Mouse (Mus musculus) kidney, embryonic 14.5 days (tissue): ENCODE data around the gene Polr3g. TPM values are rescaled to one million over a fixed set of nuclear protein-coding genes. Genes with fewer than 3 reads are reported as not detected.
"Not testable (repeated sequence)": the region's sequence is repeated elsewhere in the genome, so short reads cannot be mapped to it uniquely, and the experiment has no call there.

ENCODE experiments used
- ATAC-seq: fragments of 200-750 bp; cut with Nextera tagmentation; 2 replicates; pipeline ENCODE4 v1.8.0; 2017; ENCODE audit warnings: moderate number of reproducible peaks, mild to moderate bottlenecking, moderate TSS enrichment, moderate library complexity; ENCODE audit not compliant: low FRiP score, low TSS enrichment
- H3K27ac ChIP-seq: fragments of 300-500 bp; sonication (generic); 2 replicates; pipeline ENCODE4 v1.5.1; 2014; ENCODE audit warnings: low read depth, mild to moderate bottlenecking, low read length, moderate library complexity, mixed read lengths
- H3K27me3 ChIP-seq: fragments of 300-500 bp; sonication (generic); 2 replicates; pipeline ENCODE4 v1.6.1; 2014; ENCODE audit warnings: mild to moderate bottlenecking, low read length; ENCODE audit not compliant: control insufficient read depth, insufficient read depth
- H3K36me3 ChIP-seq: fragments of 300-500 bp; sonication (generic); 2 replicates; pipeline ENCODE4 v1.6.1; 2014; ENCODE audit warnings: low read length, mixed read lengths; ENCODE audit not compliant: control insufficient read depth, insufficient read depth
- H3K4me1 ChIP-seq: fragments of 300-500 bp; sonication (generic); 2 replicates; pipeline ENCODE4 v1.6.1; 2014; ENCODE audit warnings: low read length, mixed read lengths; ENCODE audit not compliant: control insufficient read depth, insufficient read depth
- H3K4me2 ChIP-seq: fragments of 300-500 bp; sonication (generic); replicated peaks from 2 replicates; pipeline ENCODE4 v1.6.1; 2014; ENCODE audit warnings: low read depth, mild to moderate bottlenecking, low read length
- H3K4me3 ChIP-seq: fragments of 300-500 bp; sonication (generic); 2 replicates; pipeline ENCODE4 v1.5.1; 2014; ENCODE audit warnings: mild to moderate bottlenecking, low read length
- H3K9ac ChIP-seq: fragments of 300-500 bp; sonication (generic); 2 replicates; pipeline ENCODE4 v1.6.1; 2014; ENCODE audit warnings: low read depth, mild to moderate bottlenecking, low read length, moderate library complexity
- H3K9me3 ChIP-seq: fragments of 300-500 bp; sonication (generic); 2 replicates; pipeline ENCODE4 v1.6.1; 2016; ENCODE audit warnings: low read length; ENCODE audit not compliant: control insufficient read depth
- WGBS: fragments of 180-500 bp; shearing (Covaris S2); extraction: QIAGEN DNeasy Blood & Tissue Kit; methylation state at CpG from one replicate; pipeline ENCODE4 v1.1.7; 2014; 5-methylcytosine and 5-hydroxymethylcytosine counted together
- polyA plus RNA-seq: library from polyadenylated mRNA; unstranded; fragments of >200 nt; fragmentation: Nextera tagmentation; extraction: Ambion mirVana; gene quantifications from 2 replicates; pipeline ENCODE4 v1.2.1, GENCODE M21; 2014

The Polr3g gene
- polyA plus RNA-seq, 1 experiment from 2014 or later = 15.0 TPM

GRCm38 (mm10) chr13:81730362-81730761 lies 19.5 kb upstream of the Polr3g start:
- no peak for ATAC-seq
- Histone ChIP-seq H3K9ac (no peak overlapping the region), H3K4me1 (no peaks in the 10 kb centered on the region), H3K27ac (no peak overlapping the region), H3K4me3 (no peak overlapping the region), H3K36me3 (no peaks in the 10 kb centered on the region), H3K27me3 (no peaks in the 10 kb centered on the region), H3K9me3 (no peaks in the 10 kb centered on the region), H3K4me2 (no peak overlapping the region)
- 77% methylated on average over 1 of the region's 1 CpGs for WGBS

- Histone ChIP-seq H3K27me3 (no peaks in the 10 kb centered on the region), H3K9ac (no peak overlapping the region), H3K9me3 (no peaks in the 10 kb centered on the region), H3K4me2 (no peak overlapping the region), H3K4me1 (no peaks in the 10 kb centered on the region), H3K36me3 (no peaks in the 10 kb centered on the region), H3K4me3 (no peak overlapping the region), H3K27ac (no peak overlapping the region)
- WGBS = 64% methylated on average over 4 of the region's 4 CpGs
- ATAC-seq = no peak
Observed at GRCm38 (mm10) chr13:81729102-81729501, 18.3 kb upstream of the Polr3g start.

GRCm38 (mm10) chr13:81728141-81728540 lies 17.3 kb upstream of the Polr3g start:
- H3K4me1 ChIP-seq, H3K9ac ChIP-seq, H3K36me3 ChIP-seq, ATAC-seq, H3K4me2 ChIP-seq, H3K27ac ChIP-seq, H3K9me3 ChIP-seq, H3K4me3 ChIP-seq, H3K27me3 ChIP-seq: not testable (repeated sequence)
- 62% methylated on average over 12 of the region's 12 CpGs for WGBS

GRCm38 (mm10) chr13:81713896-81714295 lies 3.1 kb upstream of the Polr3g start:
- 94% methylated on average over 1 of the region's 1 CpGs for WGBS
- Histone ChIP-seq H3K9ac (no peak overlapping the region), H3K27me3 (no peaks in the 10 kb centered on the region), H3K4me1 (no peaks in the 10 kb centered on the region; the same call in 1 of the 2 replicates), H3K36me3 (no peaks in the 10 kb centered on the region), H3K9me3 (no peaks in the 10 kb centered on the region), H3K27ac (no peak overlapping the region), H3K4me3 (no peak overlapping the region), H3K4me2 (no peak overlapping the region)
- ATAC-seq = no peak

GRCm38 (mm10) chr13:81711546-81712371 lies 946 bp upstream of the Polr3g start:
- Histone ChIP-seq H3K36me3 (no peaks in the 10 kb centered on the region), H3K27ac (peak overlapping the region; percentile 73; the same call in 1 of the 2 replicates), H3K9me3 (no peaks in the 10 kb centered on the region), H3K4me3 (peak overlapping the region; percentile 78), H3K27me3 (no peaks in the 10 kb centered on the region), H3K9ac (peak overlapping the region; percentile 62), H3K4me1 (no peaks in the 10 kb centered on the region; the same call in 1 of the 2 replicates), H3K4me2 (peak overlapping the region; percentile 97)
- ATAC-seq = peak; percentile 65
- WGBS = 1% methylated on average over 42 of the region's 42 CpGs

- Histone ChIP-seq H3K27ac (0 out of 2 replicates have a peak overlapping the region, but pooled peaks have one; percentile 38), H3K4me2 (peak overlapping the region; percentile 97), H3K36me3 (no peaks in the 10 kb centered on the region), H3K4me3 (peak overlapping the region; percentile 78), H3K27me3 (no peaks in the 10 kb centered on the region), H3K4me1 (no peaks in the 10 kb centered on the region; the same call in 1 of the 2 replicates), H3K9ac (peak overlapping the region; percentile 62), H3K9me3 (no peaks in the 10 kb centered on the region)
- ATAC-seq = no peak
- WGBS = under 1% methylated on average over 7 of the region's 7 CpGs
Observed at GRCm38 (mm10) chr13:81710266-81710665, 547 bp downstream of the Polr3g start.

- H3K36me3 ChIP-seq = no peaks in the 10 kb centered on the region
- H3K27ac ChIP-seq = no peak overlapping the region
- peak overlapping the region; percentile 62; the same call in 1 of the 2 replicates for H3K9ac ChIP-seq
- H3K4me2 ChIP-seq = peak overlapping the region; percentile 97
- no peaks in the 10 kb centered on the region for H3K9me3 ChIP-seq
- 36% methylated on average over 4 of the region's 4 CpGs for WGBS
- H3K27me3 ChIP-seq = no peaks in the 10 kb centered on the region
- H3K4me1 ChIP-seq = no peaks in the 10 kb centered on the region; the same call in 1 of the 2 replicates
- peak overlapping the region; percentile 78 for H3K4me3 ChIP-seq
- no peak for ATAC-seq
Observed at GRCm38 (mm10) chr13:81709805-81710204, 1.0 kb downstream of the Polr3g start.

- no peak overlapping the region for H3K4me2 ChIP-seq
- H3K27ac ChIP-seq = no peak overlapping the region
- H3K9me3 ChIP-seq = no peaks in the 10 kb centered on the region
- no peak overlapping the region for H3K4me3 ChIP-seq
- no peak overlapping the region for H3K9ac ChIP-seq
- no peaks in the 10 kb centered on the region; the same call in 1 of the 2 replicates for H3K4me1 ChIP-seq
- no peaks in the 10 kb centered on the region for H3K27me3 ChIP-seq
- no peak for ATAC-seq
- WGBS = 95% methylated on average over 5 of the region's 5 CpGs
- H3K36me3 ChIP-seq = no peaks in the 10 kb centered on the region
Observed at GRCm38 (mm10) chr13:81706311-81706710, 4.5 kb downstream of the Polr3g start.

- no peak for ATAC-seq
- H3K27ac ChIP-seq = no peak overlapping the region
- 85% methylated on average over 9 of the region's 9 CpGs for WGBS
Observed at GRCm38 (mm10) chr13:81703621-81704020, 7.2 kb downstream of the Polr3g start.

More at GRCm38 (mm10) chr13:81703621-81704020, 7.2 kb downstream of the Polr3g start:
- Histone ChIP-seq H3K9ac (no peak overlapping the region), H3K36me3 (no peaks in the 10 kb centered on the region), H3K4me3 (no peak overlapping the region), H3K4me2 (no peak overlapping the region), H3K27me3 (no peaks in the 10 kb centered on the region), H3K4me1 (no peaks in the 10 kb centered on the region), H3K9me3 (no peaks in the 10 kb centered on the region)
